Mouse (Mus musculus): ENCODE measurements around the gene Hexb.
A peak's percentile ranks its signal among the peaks of the same experiment; 100 is the strongest.

Gene Hexb

GRCm38 (mm10) chr13:97224341-97224982 is 26.3 kb upstream of the Hexb start:
- no peak for DNase-seq (ENCODE audit: low read depth, low spot score)

- no peak for DNase-seq (ENCODE audit: low read depth, low spot score)
Measured at GRCm38 (mm10) chr13:97223856-97224255, 25.7 kb upstream of the Hexb start.

GRCm38 (mm10) chr13:97220022-97220421 is 21.9 kb upstream of the Hexb start:
- no peak for DNase-seq (ENCODE audit: low read depth, low spot score)

- no peak for DNase-seq (ENCODE audit: low read depth, low spot score)
Measured at GRCm38 (mm10) chr13:97216196-97216595, 18.0 kb upstream of the Hexb start.

GRCm38 (mm10) chr13:97215563-97215962 is 17.4 kb upstream of the Hexb start:
- DNase-seq (ENCODE audit: low read depth, low spot score) = no peak

- DNase-seq (ENCODE audit: low read depth, low spot score) = no peak
Measured at GRCm38 (mm10) chr13:97214583-97215268, 16.6 kb upstream of the Hexb start.

- no peak for DNase-seq (ENCODE audit: low read depth, low spot score)
Measured at GRCm38 (mm10) chr13:97208500-97209010, 10.4 kb upstream of the Hexb start.

GRCm38 (mm10) chr13:97208112-97208478 is 9.9 kb upstream of the Hexb start:
- no peak for DNase-seq (ENCODE audit: low read depth, low spot score)

GRCm38 (mm10) chr13:97207472-97208111 is 9.4 kb upstream of the Hexb start:
- no peak for DNase-seq (ENCODE audit: low read depth, low spot score)

GRCm38 (mm10) chr13:97206046-97206445 is 7.9 kb upstream of the Hexb start:
- DNase-seq (ENCODE audit: low read depth, low spot score) = no peak

- DNase-seq (ENCODE audit: low read depth, low spot score) = peak; percentile 88
Measured at GRCm38 (mm10) chr13:97205052-97205701, 7.0 kb upstream of the Hexb start.

GRCm38 (mm10) chr13:97201896-97202295 is 3.7 kb upstream of the Hexb start:
- DNase-seq (ENCODE audit: low read depth, low spot score) = no peak

- no peak for DNase-seq (ENCODE audit: low read depth, low spot score)
Measured at GRCm38 (mm10) chr13:97201076-97201475, 2.9 kb upstream of the Hexb start.

- DNase-seq (ENCODE audit: low read depth, low spot score) = no peak
Measured at GRCm38 (mm10) chr13:97199123-97199522, 966 bp upstream of the Hexb start.

- DNase-seq (ENCODE audit: low read depth, low spot score) = no peak
Measured at GRCm38 (mm10) chr13:97196925-97197218, 1.3 kb downstream of the Hexb start.

- DNase-seq (ENCODE audit: low read depth, low spot score) = no peak
Measured at GRCm38 (mm10) chr13:97196186-97196924, 1.8 kb downstream of the Hexb start.

- peak; percentile 67 for DNase-seq (ENCODE audit: low read depth, low spot score)
Measured at GRCm38 (mm10) chr13:97193420-97193819, 4.7 kb downstream of the Hexb start.

- no peak for DNase-seq (ENCODE audit: low read depth, low spot score)
Measured at GRCm38 (mm10) chr13:97192649-97193048, 5.5 kb downstream of the Hexb start.

- DNase-seq (ENCODE audit: low read depth, low spot score) = no peak
Measured at GRCm38 (mm10) chr13:97187693-97188092, 10.5 kb downstream of the Hexb start.

GRCm38 (mm10) chr13:97186346-97186745 is 11.8 kb downstream of the Hexb start:
- DNase-seq (ENCODE audit: low read depth, low spot score) = no peak

GRCm38 (mm10) chr13:97184656-97185055 is 13.5 kb downstream of the Hexb start:
- no peak for DNase-seq (ENCODE audit: low read depth, low spot score)

GRCm38 (mm10) chr13:97184168-97184567 is 14.0 kb downstream of the Hexb start:
- DNase-seq (ENCODE audit: low read depth, low spot score) = no peak
